Mouse (Mus musculus) CH12.LX (cell line): Measurements from ENCODE around the gene Oprm1. TPM values are rescaled to one million over a fixed set of nuclear protein-coding genes. Genes with fewer than 3 reads are reported as not detected.
A peak's percentile ranks its signal among the peaks of the same experiment; 100 is the strongest.

Experiments used
- DNase-seq: peaks from one replicate; pipeline ENCODE4 v3.0.0-alpha.2; 2013; ENCODE audit errors: extremely low read depth
- H3K27ac ChIP-seq: 2 replicates; pipeline ENCODE4 v1.5.1; 2012; ENCODE audit warnings: low read depth, mild to moderate bottlenecking, control low read depth, moderate library complexity; ENCODE audit not compliant: insufficient read depth
- H3K27me3 ChIP-seq: replicated peaks from 2 replicates; pipeline ENCODE3; 2012; ENCODE audit warnings: inconsistent platforms
- H3K36me3 ChIP-seq, 2 experiments: replicated peaks in 1 of 2; 2 replicates each; pipeline versions ENCODE3 to v1.6.1; 2012; ENCODE audit warnings: inconsistent platforms in 1 of 2, low read length in 1 of 2, mild to moderate bottlenecking in 1 of 2, mixed read lengths in 1 of 2, moderate library complexity in 1 of 2; ENCODE audit not compliant: control insufficient read depth in 1 of 2, insufficient read depth in 1 of 2
- H3K4me1 ChIP-seq, 2 experiments: 2 replicates each; pipeline ENCODE4 v1.6.1; 2012; ENCODE audit warnings: inconsistent platforms in 1 of 2, moderate library complexity in 1 of 2; ENCODE audit not compliant: insufficient read depth in 2 of 2, control insufficient read depth in 1 of 2
- H3K4me2 ChIP-seq: 2 replicates; pipeline ENCODE4 v1.6.1; 2012; ENCODE audit warnings: low read depth, mild to moderate bottlenecking, control low read depth; ENCODE audit not compliant: poor library complexity, insufficient read depth, severe bottlenecking
- H3K4me3 ChIP-seq, 3 experiments: fragments of 150-350 bp in 1 of 3; sonication (generic) in 1 of 3; replicated peaks in 1 of 3; 2 replicates each; pipeline versions ENCODE3 to v1.5.1; 2011 to 2012; ENCODE audit warnings: low read depth in 2 of 3, low read length in 2 of 3, mild to moderate bottlenecking in 2 of 3, moderate library complexity in 2 of 3, control low read depth in 1 of 3, improper control_type of control experiment in 1 of 3, inconsistent platforms in 1 of 3, mixed read lengths in 1 of 3; ENCODE audit not compliant: poor library complexity in 1 of 3
- H3K79me2 ChIP-seq: replicated peaks from 2 replicates; pipeline ENCODE4 v1.6.1; 2012; ENCODE audit warnings: mild to moderate bottlenecking, moderate library complexity; ENCODE audit not compliant: control insufficient read depth, poor library complexity, insufficient read depth, severe bottlenecking; ENCODE audit errors: extremely low read depth
- H3K9ac ChIP-seq: 2 replicates; pipeline ENCODE4 v1.6.1; 2012; ENCODE audit warnings: low read depth, mild to moderate bottlenecking, control low read depth, moderate library complexity; ENCODE audit not compliant: insufficient read depth
- H3K9me3 ChIP-seq: replicated peaks from 2 replicates; pipeline ENCODE3; 2012; ENCODE audit warnings: low read length, inconsistent platforms, mixed read lengths
- CHD1 ChIP-seq: IDR thresholded peaks from 2 replicates; pipeline ENCODE4 v1.6.1; 2012; ENCODE audit warnings: low read depth, low read length, improper control_type of control experiment, inconsistent platforms
- CTCF ChIP-seq, 2 experiments: IDR thresholded peaks in 1 of 2; conservative IDR thresholded peaks in 1 of 2; 2 replicates each; pipeline ENCODE4 v1.5.1; 2011 to 2012; ENCODE audit warnings: low read depth in 2 of 2, low read length in 2 of 2, improper control_type of control experiment in 1 of 2, inconsistent platforms in 1 of 2, mild to moderate bottlenecking in 1 of 2, moderate library complexity in 1 of 2
- E2F4 ChIP-seq: IDR thresholded peaks from 2 replicates; pipeline ENCODE4 v1.6.1; 2011; ENCODE audit warnings: low read depth, low read length, improper control_type of control experiment; ENCODE audit not compliant: insufficient replicate concordance
- ELF1 ChIP-seq: IDR thresholded peaks from 2 replicates; pipeline ENCODE4 v1.6.1; 2014; ENCODE audit warnings: low read depth, mild to moderate bottlenecking, inconsistent platforms, low read length, improper control_type of control experiment
- ETS1 ChIP-seq: conservative IDR thresholded peaks from 2 replicates; pipeline ENCODE4 v1.6.1; 2012; ENCODE audit warnings: low read depth, mild to moderate bottlenecking, inconsistent platforms, low read length, improper control_type of control experiment, moderate library complexity
- IRF4 ChIP-seq: IDR thresholded peaks from 2 replicates; pipeline ENCODE4 v1.6.1; 2014; ENCODE audit warnings: low read depth, mild to moderate bottlenecking, inconsistent platforms, low read length, improper control_type of control experiment
- JUN ChIP-seq: IDR thresholded peaks from 2 replicates; pipeline ENCODE4 v1.6.1; 2011; ENCODE audit warnings: low read depth, mild to moderate bottlenecking, low read length, improper control_type of control experiment, moderate library complexity; ENCODE audit not compliant: insufficient read depth
- MAX ChIP-seq: IDR thresholded peaks from 2 replicates; pipeline ENCODE4 v1.6.1; 2011; ENCODE audit warnings: low read length, improper control_type of control experiment
- MYC ChIP-seq: IDR thresholded peaks from 2 replicates; pipeline ENCODE4 v1.6.1; 2011; ENCODE audit warnings: low read depth, mild to moderate bottlenecking, improper control_type of control experiment, low read length
- NELFE ChIP-seq: IDR thresholded peaks from 2 replicates; pipeline ENCODE4 v1.6.1; 2011; ENCODE audit warnings: low read depth, low read length, improper control_type of control experiment
- NRF1 ChIP-seq: IDR thresholded peaks from 2 replicates; pipeline ENCODE4 v1.6.1; 2014; ENCODE audit warnings: low read depth, mild to moderate bottlenecking, inconsistent platforms, low read length, improper control_type of control experiment, moderate library complexity
- PAX5 ChIP-seq: IDR thresholded peaks from 2 replicates; pipeline ENCODE4 v1.6.1; 2012; ENCODE audit warnings: low read length, inconsistent platforms, mixed read lengths
- POLR2AphosphoS2 ChIP-seq: IDR thresholded peaks from 2 replicates; pipeline ENCODE4 v1.6.1; 2011; ENCODE audit warnings: low read depth, low read length, improper control_type of control experiment
- RAD21 ChIP-seq: IDR thresholded peaks from 2 replicates; pipeline ENCODE4 v1.6.1; 2011; ENCODE audit warnings: low read depth, mild to moderate bottlenecking, low read length, improper control_type of control experiment, moderate library complexity
- USF1 ChIP-seq: IDR thresholded peaks from 2 replicates; pipeline ENCODE4 v1.6.1; 2014; ENCODE audit warnings: low read depth, mild to moderate bottlenecking, inconsistent platforms, low read length, improper control_type of control experiment
- USF2 ChIP-seq: conservative IDR thresholded peaks from 2 replicates; pipeline ENCODE4 v1.6.1; 2011; ENCODE audit warnings: low read depth, low read length, improper control_type of control experiment
- ZC3H11A ChIP-seq: IDR thresholded peaks from 2 replicates; pipeline ENCODE4 v1.6.1; 2012; ENCODE audit warnings: low read depth, mild to moderate bottlenecking, inconsistent platforms, low read length, improper control_type of control experiment
- ZKSCAN1 ChIP-seq: IDR thresholded peaks from 2 replicates; pipeline ENCODE4 v1.6.1; 2012; ENCODE audit warnings: low read depth, inconsistent platforms, low read length, improper control_type of control experiment, borderline replicate concordance
- dilution Hi-C: fragments of 300-500 bp; cut with MboI; formaldehyde crosslinking; loops from 2 replicates; pipeline ENCODE4 v1.14.3; 2020; ENCODE audit warnings: low sequenced_read_pairs; ENCODE audit not compliant: extremely low pct_unique_long_range_greater_than_20kb, extremely low pct_ligation_motif_present
- in situ Hi-C: fragments of 300-500 bp; cut with MboI; formaldehyde crosslinking; loops from 3 replicates; pipeline ENCODE4 v1.14.3; 2019; ENCODE audit warnings: low sequenced_read_pairs, low pct_ligation_motif_present, low pct_unique_long_range_greater_than_20kb, mixed read lengths
- polyA plus RNA-seq: library from polyadenylated mRNA; unstranded; fragments of >175 nt; gene quantifications from 2 replicates; pipeline ENCODE4 v1.2.1, GENCODE M21; 2012; ENCODE audit warnings: low read depth; ENCODE audit not compliant: insufficient read length
- total RNA-seq, 2 experiments: library from RNA; depleted of rRNA; stranded (reverse); fragments of 300-350 nt in 1 of 2; fragments of >200 nt in 1 of 2; gene quantifications; 2 replicates each; pipeline ENCODE4 v1.2.3; 2012 to 2014

Oprm1 gene
- total and polyA plus RNA-seq, 3 experiments = not detected

- no peak overlapping the region for H3K4me3 ChIP-seq
- H3K9ac ChIP-seq = no peak overlapping the region
- in situ Hi-C loops (no loop called here), dilution Hi-C loops (no loop called here)
- H3K9me3 ChIP-seq = no peaks in the 10 kb centered on the region
- no peak for DNase-seq
- no peak for TF ChIP-seq CHD1
- no peak for TF ChIP-seq POLR2AphosphoS2
- no peak for TF ChIP-seq E2F4
- TF ChIP-seq ELF1 = no peak
- no peak for TF ChIP-seq USF2
- TF ChIP-seq ZC3H11A = no peak
- TF ChIP-seq NELFE = no peak
- no peak for TF ChIP-seq PAX5
- TF ChIP-seq MYC = no peak
- no peak for TF ChIP-seq ETS1
- TF ChIP-seq NRF1 = no peak
- no peaks in the 10 kb centered on the region for H3K36me3 ChIP-seq
- H3K4me2 ChIP-seq = no peak overlapping the region
- no peaks in the 10 kb centered on the region for H3K79me2 ChIP-seq
- no peak overlapping the region for H3K27ac ChIP-seq
- peaks cover 3 to 7% of the 10 kb centered on the region in 2 experiments; a peak in 1 of 4 replicates for H3K4me1 ChIP-seq
- no peaks in the 10 kb centered on the region for H3K27me3 ChIP-seq
Observed at GRCm38 (mm10) chr10:6968334-6968733, 210.0 kb downstream of the Oprm1 start.

- TF ChIP-seq NRF1 (no peak), USF1 (no peak), CTCF (conservative IDR thresholded peaks at IDR 0.05 in 1 of 2, IDR thresholded peaks at IDR 0.05 in 1 of 2; ENCODE audit: low read depth in 2 of 2, low read length in 2 of 2) (peak in 1 of 2 experiments; percentile 16; a peak in 2 of 4 replicates)
Observed at GRCm38 (mm10) chr10:6977843-6978242, 219.5 kb downstream of the Oprm1 start.

GRCm38 (mm10) chr10:6978733-6979132, 220.4 kb downstream of the Oprm1 start:
- H3K4me2 ChIP-seq = no peak overlapping the region
- H3K36me3 ChIP-seq = peaks cover 0 to 2% of the 10 kb centered on the region in 2 experiments
- no peaks in the 10 kb centered on the region for H3K79me2 ChIP-seq
- H3K9me3 ChIP-seq = peaks cover under 1% of the 10 kb centered on the region
- no peak for DNase-seq
- no peak overlapping the region for H3K9ac ChIP-seq
- H3K4me3 ChIP-seq = no peak overlapping the region
- peaks cover 5 to 21% of the 10 kb centered on the region in 2 experiments; a peak in 3 of 4 replicates for H3K4me1 ChIP-seq
- in situ Hi-C loops = no loop called here
- no peak overlapping the region for H3K27ac ChIP-seq
- no peak for TF ChIP-seq IRF4
- no peak for TF ChIP-seq RAD21
- TF ChIP-seq MAX = no peak
- TF ChIP-seq JUN = no peak
- no peak for TF ChIP-seq ZKSCAN1
- dilution Hi-C loops = no loop called here
- H3K27me3 ChIP-seq = no peaks in the 10 kb centered on the region

More at GRCm38 (mm10) chr10:6977843-6978242, 219.5 kb downstream of the Oprm1 start:
- Histone ChIP-seq H3K4me2 (no peak overlapping the region), H3K4me1 (peaks cover 0 to 12% of the 10 kb centered on the region in 2 experiments; a peak in 2 of 4 replicates), H3K79me2 (no peaks in the 10 kb centered on the region), H3K9ac (no peak overlapping the region), H3K36me3 (peaks cover 0 to 2% of the 10 kb centered on the region in 2 experiments), H3K9me3 (no peaks in the 10 kb centered on the region), H3K27ac (no peak overlapping the region), H3K27me3 (no peaks in the 10 kb centered on the region), H3K4me3 (no peak overlapping the region)
- DNase-seq = no peak
- in situ Hi-C loops (no loop called here), dilution Hi-C loops (no loop called here)
